ENCODE assay signal across 8 mouse cellular contexts in genomic region chr8:124657961-124658360, GRCm38 (mm10). TPM values are rescaled to one million over a fixed set of nuclear protein-coding genes. Genes with fewer than 3 reads are reported as not detected.
A peak's percentile ranks its signal among the peaks of the same experiment; 100 is the strongest.
DNase-seq lines count a peak whose midpoint lies in the region; ATAC-seq and TF ChIP-seq lines count a peak whose summit lies in the region.

No protein-coding gene starts in this region.

- H3K4me2 ChIP-seq in kidney, embryonic 15.5 days: no peak overlapping the region

- H3K36me3 ChIP-seq in kidney, embryonic 15.5 days: no peaks in the 10 kb centered on the region
- no peaks in the 10 kb centered on the region for H3K36me3 ChIP-seq in kidney, adult 2 months (ENCODE audit: control insufficient read depth, insufficient read depth, low read length)
- peaks cover 68% of the 10 kb centered on the region for H3K36me3 ChIP-seq in erythroblast, embryonic 14.5 days (ENCODE audit: control insufficient read depth)

- peak; percentile 29 for DNase-seq in CD4-positive, CD25-positive, alpha-beta regulatory T cell, adult 2 months (ENCODE audit: low read depth, low spot score)
- DNase-seq in kidney, adult 2 months: no peak
- DNase-seq in Muller cell, postnatal 12 days (ENCODE audit: inconsistent ontology term): no peak
- DNase-seq in kidney, adult 8-10 months: no peak

- ATAC-seq in CD4-positive, CD25-positive, alpha-beta regulatory T cell, adult 4 months: no peak
- no peak for ATAC-seq in kidney, embryonic 15.5 days (replicated peaks; ENCODE audit: low FRiP score)
- ATAC-seq in megakaryocyte-erythroid progenitor cell, adult 5-6 weeks (replicated peaks; ENCODE audit: low FRiP score, low TSS enrichment, poor library complexity, severe bottlenecking): peak; percentile 91

- no peak overlapping the region for H3K9ac ChIP-seq in kidney, embryonic 15.5 days

- WGBS in kidney, embryonic 15.5 days: 72% methylated on average over 7 of the region's 7 CpGs
- WGBS in kidney, adult 2 months: 77% methylated on average over 7 of the region's 7 CpGs

- no peak for TF ChIP-seq POLR2A in kidney, adult 2 months (IDR thresholded peaks at IDR 0.05; ENCODE audit: low read depth, low read length)

- no peak overlapping the region for H3K4me3 ChIP-seq in kidney, embryonic 15.5 days (replicated peaks)
- H3K4me3 ChIP-seq in kidney, adult 2 months (ENCODE audit: insufficient read depth, low read depth, low read length): no peak overlapping the region
- peak overlapping the region; percentile 53 for H3K4me3 ChIP-seq in erythroblast, embryonic 14.5 days (replicated peaks)

- peak overlapping the region; percentile 38 for H3K27ac ChIP-seq in kidney, embryonic 15.5 days
- no peak overlapping the region for H3K27ac ChIP-seq in kidney, adult 2 months (ENCODE audit: insufficient read depth, low read depth, low read length)

- no peak for TF ChIP-seq CTCF in kidney, adult 2 months (conservative IDR thresholded peaks at IDR 0.05; ENCODE audit: insufficient read depth, insufficient read length, low read depth, low read length)

- peaks cover 84% of the 10 kb centered on the region for H3K4me1 ChIP-seq in kidney, embryonic 15.5 days
- peaks cover 25% of the 10 kb centered on the region for H3K4me1 ChIP-seq in kidney, adult 2 months (ENCODE audit: control insufficient read depth, insufficient read depth, low read length)
- peaks cover 91% of the 10 kb centered on the region for H3K4me1 ChIP-seq in erythroblast, embryonic 14.5 days (ENCODE audit: control insufficient read depth)

- no peaks in the 10 kb centered on the region for H3K27me3 ChIP-seq in kidney, embryonic 15.5 days
- H3K27me3 ChIP-seq in kidney, adult 2 months (replicated peaks; ENCODE audit: control insufficient read depth, insufficient read depth, low read length): no peaks in the 10 kb centered on the region
- H3K27me3 ChIP-seq in erythroblast, embryonic 14.5 days (ENCODE audit: control insufficient read depth): no peaks in the 10 kb centered on the region

- no peaks in the 10 kb centered on the region for H3K9me3 ChIP-seq in kidney, embryonic 15.5 days (replicated peaks)
- no peaks in the 10 kb centered on the region for H3K9me3 ChIP-seq in erythroblast, embryonic 14.5 days (ENCODE audit: control insufficient read depth, low read length)

RNA-seq across cellular contexts. Expression of gene 2310022B05Rik, which starts 5.2 kb away (rescaled TPM):
- polyA plus RNA-seq in CD4-positive, CD25-positive, alpha-beta regulatory T cell, adult 4 months (2017; shearing (Covaris generic)): under 1 TPM; 0.70 to 0.94 TPM
- 28.4 and 32.3 TPM in 2 replicates for polyA plus RNA-seq in kidney, embryonic 15.5 days (2015; fragmentation: Nextera tagmentation; extraction: Ambion mirVana)
- 44.4 and 47.9 TPM in 2 replicates for polyA plus RNA-seq in kidney, adult 2 months (2012; rRNA removed)
- polyA plus RNA-seq in erythroblast, embryonic 14.5 days (2012): 3.5 TPM in 2 replicates
- 33.5 and 34.7 TPM in 2 replicates for total RNA-seq in megakaryocyte-erythroid progenitor cell, adult 5-6 weeks (2014; fragmentation: Nextera tagmentation)
- 3.7 and 4.4 TPM in 2 replicates for total RNA-seq in megakaryocyte-erythroid progenitor cell, adult 5-6 weeks (2017)
